Mouse (Mus musculus): ENCODE measurements around the gene Stk36. TPM values are rescaled to one million over a fixed set of nuclear protein-coding genes. Genes with fewer than 3 reads are reported as not detected.

Stk36 gene
- total RNA-seq, 1 experiment from 2014 or later, result 0.70 TPM

DNA sequence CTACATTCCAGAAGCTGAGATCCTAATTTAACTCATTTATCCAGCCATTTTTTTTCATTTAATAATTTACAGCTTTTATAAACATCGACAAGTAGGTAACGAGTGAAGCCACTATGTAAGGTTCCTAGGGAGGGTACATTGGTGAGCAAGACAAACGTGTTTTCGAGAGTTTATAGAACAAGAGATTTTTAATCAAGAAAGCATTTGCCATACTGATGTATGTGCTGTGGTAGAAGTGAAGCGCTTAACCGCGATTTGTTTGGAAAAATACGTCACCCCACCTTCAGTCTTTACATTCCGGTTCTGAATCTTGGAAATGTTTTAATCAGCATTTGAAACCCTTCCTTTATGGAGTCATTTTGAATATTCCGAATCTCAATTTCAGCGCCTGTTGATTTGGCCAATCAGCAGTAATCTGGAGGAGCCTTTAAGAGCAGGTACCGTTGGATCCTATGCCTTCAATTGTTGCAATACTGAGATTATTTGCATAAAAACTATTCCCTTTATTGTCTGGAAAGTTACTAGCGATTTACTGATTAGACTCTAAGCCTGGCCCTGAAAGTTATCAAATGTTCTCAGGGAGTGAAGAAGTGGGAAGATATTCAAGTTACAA is 61.1 kb downstream of the Stk36 start:
- ATAC-seq (ENCODE audit: extremely low read depth, insufficient number of reproducible peaks, low FRiP score, poor library complexity, severe bottlenecking), result no peak

DNA sequence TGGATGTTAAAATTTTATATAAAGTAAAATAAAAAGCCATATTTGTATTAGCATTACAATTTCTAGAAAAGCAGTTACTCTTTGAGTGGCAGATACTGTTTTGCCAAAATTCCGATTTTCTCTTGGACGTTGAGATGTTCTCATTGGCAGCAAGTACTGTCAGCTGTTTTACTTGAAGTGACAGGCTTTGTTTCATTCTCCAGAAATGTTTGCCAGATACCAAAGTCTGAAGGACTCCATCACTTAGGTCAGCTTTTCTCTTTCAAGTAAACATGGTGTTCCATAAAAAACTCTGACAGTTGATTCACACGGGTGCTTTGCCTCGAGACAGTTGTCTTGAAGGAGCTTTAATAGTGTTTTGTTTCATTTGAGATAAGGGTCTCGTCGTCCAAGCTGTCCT is 63.9 kb downstream of the Stk36 start:
- no peak for ATAC-seq (ENCODE audit: extremely low read depth, insufficient number of reproducible peaks, low FRiP score, poor library complexity, severe bottlenecking)

DNA sequence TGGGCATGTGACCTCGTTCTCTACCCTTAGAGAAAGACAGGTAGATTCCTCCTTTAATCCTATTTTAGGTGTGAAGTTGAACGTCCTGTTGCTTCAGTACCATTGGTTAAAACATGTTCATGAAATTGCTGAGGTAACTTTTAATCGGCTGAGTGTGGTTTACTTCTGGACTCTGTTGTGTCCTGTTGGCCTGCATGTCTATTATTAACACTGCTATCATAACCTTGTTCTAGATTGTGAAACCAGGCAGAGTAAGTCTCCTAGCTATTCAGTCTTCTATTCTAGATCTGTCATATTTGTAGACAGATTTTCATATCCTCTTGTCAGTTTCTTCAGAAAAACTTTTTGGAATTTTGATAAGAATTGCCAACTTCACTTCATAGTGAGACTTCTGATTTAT is 67.1 kb downstream of the Stk36 start:
- no peak for ATAC-seq (ENCODE audit: extremely low read depth, insufficient number of reproducible peaks, low FRiP score, poor library complexity, severe bottlenecking)

DNA sequence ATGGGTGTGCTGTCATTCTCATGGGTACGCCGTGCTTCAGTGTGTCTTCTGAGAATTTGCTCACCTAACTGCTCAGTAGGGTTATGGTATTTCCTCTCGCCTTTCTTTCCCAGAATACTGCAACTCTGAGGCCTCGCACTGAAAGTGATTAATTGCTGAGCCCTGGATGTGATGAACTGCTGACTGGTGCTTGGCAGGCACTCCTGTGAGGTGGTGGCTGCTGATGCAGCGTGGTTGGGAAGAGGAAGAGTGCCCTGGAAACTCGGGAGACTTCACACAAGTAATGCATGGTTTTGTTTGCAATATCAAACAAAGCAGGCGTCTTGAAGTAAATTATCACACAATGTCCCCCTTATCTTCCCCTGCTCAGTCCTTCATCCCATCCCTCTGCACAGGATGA is 71.5 kb downstream of the Stk36 start:
- ATAC-seq (ENCODE audit: extremely low read depth, insufficient number of reproducible peaks, low FRiP score, poor library complexity, severe bottlenecking), result no peak

DNA sequence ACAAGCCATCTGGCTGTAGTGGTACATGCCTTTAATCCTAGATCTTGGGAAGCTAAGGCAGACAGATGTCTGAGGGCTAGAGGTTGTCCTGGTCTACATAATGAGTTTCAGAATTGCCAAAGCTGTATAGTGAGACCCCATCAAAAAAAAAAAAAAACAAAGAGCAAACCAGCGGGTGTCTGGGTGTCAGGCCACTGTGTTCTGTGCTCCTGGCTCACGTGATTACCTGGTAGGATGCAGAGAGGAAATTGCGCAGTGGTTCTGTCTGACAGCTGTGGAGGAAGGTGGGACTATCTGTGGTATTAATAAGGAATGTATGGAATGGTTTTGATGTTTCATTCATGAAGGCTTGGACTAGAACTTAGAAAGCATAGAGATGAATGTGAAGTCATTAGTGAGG is 75.6 kb downstream of the Stk36 start:
- no peak for ATAC-seq (ENCODE audit: extremely low read depth, insufficient number of reproducible peaks, low FRiP score, poor library complexity, severe bottlenecking)

GRCm38 (mm10) chr1:74677843-74678242 is 76.6 kb downstream of the Stk36 start:
- no peak for ATAC-seq (ENCODE audit: extremely low read depth, insufficient number of reproducible peaks, low FRiP score, poor library complexity, severe bottlenecking)

Other genes with a start within 250 kb of the Stk36 start
- 0.86 TPM in 1 of 2 replicates, not detected in the other for gene Catip, start 239.3 kb upstream of the Stk36 start, total RNA-seq (2017)
- 148 and 164 TPM in 2 replicates for gene Slc11a1, start 226.2 kb upstream of the Stk36 start, total RNA-seq (2017)
- 66.9 and 67.8 TPM in 2 replicates for gene Ctdsp1, start 209.9 kb upstream of the Stk36 start, total RNA-seq (2017)
- gene Vil1, start 192.1 kb upstream of the Stk36 start, total RNA-seq (2017), result not detected in 2 replicates
- gene Cnot9, start 95.4 kb upstream of the Stk36 start, total RNA-seq (2017), result 17.4 and 19.6 TPM in 2 replicates
- gene Plcd4, start 58.6 kb upstream of the Stk36 start, total RNA-seq (2017), result 0.12 and 0.81 TPM in 2 replicates
- 27.5 and 31.3 TPM in 2 replicates for gene Usp37, start 57.2 kb upstream of the Stk36 start, total RNA-seq (2017)
- gene Zfp142, start 13.2 kb upstream of the Stk36 start, total RNA-seq (2017), result 18.7 and 21.5 TPM in 2 replicates
- gene Bcs1l, start 13.2 kb upstream of the Stk36 start, total RNA-seq (2017), result 7.1 and 15.8 TPM in 2 replicates
- gene Rnf25, start within 50 bp of the Stk36 start, total RNA-seq (2017), result 44.4 and 46.8 TPM in 2 replicates
- gene Ttll4, start 60.3 kb downstream of the Stk36 start, total RNA-seq (2017), result 19.0 and 21.1 TPM in 2 replicates
- gene Cyp27a1, start 112.1 kb downstream of the Stk36 start, total RNA-seq (2017), result 37.6 and 45.0 TPM in 2 replicates
- 0.23 TPM in 1 of 2 replicates, not detected in the other for gene Prkag3, start 147.8 kb downstream of the Stk36 start, total RNA-seq (2017)
- gene Wnt6, start 170.4 kb downstream of the Stk36 start, total RNA-seq (2017), result not detected in 2 replicates
- gene Wnt10a, start 190.1 kb downstream of the Stk36 start, total RNA-seq (2017), result not detected in 2 replicates